Mouse (Mus musculus): ENCODE measurements around the gene Fam160a1. TPM values are rescaled to one million over a fixed set of nuclear protein-coding genes. Genes with fewer than 3 reads are reported as not detected.

Fam160a1 gene
- total RNA-seq, 1 experiment from 2014 or later: not detected

DNA sequence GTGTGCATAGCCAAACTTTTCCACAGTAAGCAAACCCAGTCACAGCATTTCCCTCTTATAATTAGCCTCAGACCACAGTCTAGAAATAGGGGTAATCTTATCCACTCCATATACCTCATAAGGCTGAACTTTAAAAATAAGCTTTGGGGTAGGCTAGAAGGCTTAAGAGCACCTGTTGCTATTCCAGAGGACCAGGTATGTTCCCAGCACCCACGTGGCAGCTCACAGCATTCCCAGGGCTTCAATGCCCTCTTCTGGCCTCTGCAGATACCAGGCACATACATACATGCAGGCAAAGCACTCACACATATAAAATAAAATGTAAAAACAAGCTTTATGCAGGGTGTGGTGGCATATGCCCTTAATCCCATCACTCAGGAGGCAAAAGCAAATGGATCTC lies 16.5 kb upstream of the Fam160a1 start:
- ATAC-seq (replicated peaks in 1 of 2; ENCODE audit: insufficient read depth in 1 of 2, low FRiP score in 2 of 2, low TSS enrichment in 1 of 2, low read depth in 1 of 2, poor library complexity in 2 of 2, severe bottlenecking in 2 of 2): no peak

DNA sequence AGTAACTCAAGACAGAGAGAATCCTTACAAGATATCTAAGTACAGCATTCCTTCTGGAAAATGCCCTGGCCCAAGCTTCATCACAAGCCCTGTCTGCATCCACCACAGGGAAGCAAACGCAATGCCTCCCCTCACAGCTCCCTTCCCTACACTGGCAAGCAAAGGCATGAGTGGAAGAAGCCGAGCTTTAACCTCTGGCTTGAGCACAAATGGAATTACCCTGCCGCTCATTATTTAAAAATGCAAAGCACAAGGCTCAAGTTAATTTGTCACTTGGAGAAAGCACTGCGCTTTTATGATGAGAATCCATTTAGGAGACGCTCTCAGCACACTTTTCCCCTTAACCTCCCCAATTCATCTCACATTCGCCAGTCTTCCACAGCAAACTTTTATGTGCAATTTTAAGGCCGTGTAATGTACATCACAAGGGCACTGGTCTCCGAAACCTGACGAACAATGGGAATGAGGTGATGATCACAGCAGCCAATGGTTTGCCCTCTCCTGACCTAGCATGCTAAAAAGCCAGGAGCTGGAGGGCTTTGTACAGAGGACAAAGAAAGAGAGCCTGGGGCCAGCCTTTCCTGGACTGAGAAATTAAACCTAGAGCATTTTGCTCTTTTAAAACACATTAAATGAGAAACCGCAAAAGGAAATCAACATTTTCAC lies 15.5 kb upstream of the Fam160a1 start:
- ATAC-seq (replicated peaks in 1 of 2; ENCODE audit: insufficient read depth in 1 of 2, low FRiP score in 2 of 2, low TSS enrichment in 1 of 2, low read depth in 1 of 2, poor library complexity in 2 of 2, severe bottlenecking in 2 of 2): no peak

- no peak for ATAC-seq (replicated peaks in 1 of 2; ENCODE audit: insufficient read depth in 1 of 2, low FRiP score in 2 of 2, low TSS enrichment in 1 of 2, low read depth in 1 of 2, poor library complexity in 2 of 2, severe bottlenecking in 2 of 2)
Measured at GRCm38 (mm10) chr3:85831785-85832184, 14.7 kb upstream of the Fam160a1 start.

DNA sequence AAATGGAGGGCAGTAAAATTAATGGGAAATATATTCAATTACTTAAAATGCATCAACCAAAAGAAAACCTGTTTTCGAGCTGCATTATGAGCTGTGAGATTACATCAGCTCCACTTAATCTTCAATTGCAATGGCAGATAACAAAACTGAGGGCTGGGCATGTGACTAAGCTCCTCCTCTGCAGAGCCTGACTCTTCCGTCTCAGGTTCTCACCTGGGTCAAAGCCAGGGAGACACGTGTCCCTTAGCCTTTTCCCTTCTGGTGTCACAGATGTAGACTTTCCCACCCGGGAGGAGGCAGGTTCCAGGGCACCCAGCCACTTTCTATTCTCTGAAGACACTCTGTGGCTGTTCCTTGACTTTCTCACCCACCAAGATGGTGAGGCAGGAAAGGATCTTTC lies 12.0 kb upstream of the Fam160a1 start:
- ATAC-seq (replicated peaks in 1 of 2; ENCODE audit: insufficient read depth in 1 of 2, low FRiP score in 2 of 2, low TSS enrichment in 1 of 2, low read depth in 1 of 2, poor library complexity in 2 of 2, severe bottlenecking in 2 of 2): no peak

DNA sequence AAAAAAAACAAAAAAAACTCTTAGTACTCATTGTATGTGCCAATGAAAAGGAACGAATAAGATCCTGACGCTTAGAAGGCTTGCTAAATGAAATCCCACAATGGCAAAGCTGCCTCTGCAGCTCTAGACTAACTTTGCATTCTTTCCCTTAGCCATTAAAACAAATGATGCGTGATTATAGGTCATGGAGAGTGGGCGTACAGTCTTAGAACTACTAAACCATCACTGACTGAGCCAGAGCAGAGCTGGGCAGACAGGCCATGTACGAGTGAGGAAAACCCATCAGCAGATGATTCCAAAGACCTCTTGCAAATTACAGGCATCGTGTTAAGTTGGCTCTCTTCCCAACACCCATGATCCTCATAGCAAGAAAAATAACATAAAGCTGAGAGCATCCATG lies 10.7 kb upstream of the Fam160a1 start:
- ATAC-seq (replicated peaks in 1 of 2; ENCODE audit: insufficient read depth in 1 of 2, low FRiP score in 2 of 2, low TSS enrichment in 1 of 2, low read depth in 1 of 2, poor library complexity in 2 of 2, severe bottlenecking in 2 of 2): no peak

- ATAC-seq (replicated peaks in 1 of 2; ENCODE audit: insufficient read depth in 1 of 2, low FRiP score in 2 of 2, low TSS enrichment in 1 of 2, low read depth in 1 of 2, poor library complexity in 2 of 2, severe bottlenecking in 2 of 2): no peak
Measured at GRCm38 (mm10) chr3:85827283-85827682, 10.2 kb upstream of the Fam160a1 start.

DNA sequence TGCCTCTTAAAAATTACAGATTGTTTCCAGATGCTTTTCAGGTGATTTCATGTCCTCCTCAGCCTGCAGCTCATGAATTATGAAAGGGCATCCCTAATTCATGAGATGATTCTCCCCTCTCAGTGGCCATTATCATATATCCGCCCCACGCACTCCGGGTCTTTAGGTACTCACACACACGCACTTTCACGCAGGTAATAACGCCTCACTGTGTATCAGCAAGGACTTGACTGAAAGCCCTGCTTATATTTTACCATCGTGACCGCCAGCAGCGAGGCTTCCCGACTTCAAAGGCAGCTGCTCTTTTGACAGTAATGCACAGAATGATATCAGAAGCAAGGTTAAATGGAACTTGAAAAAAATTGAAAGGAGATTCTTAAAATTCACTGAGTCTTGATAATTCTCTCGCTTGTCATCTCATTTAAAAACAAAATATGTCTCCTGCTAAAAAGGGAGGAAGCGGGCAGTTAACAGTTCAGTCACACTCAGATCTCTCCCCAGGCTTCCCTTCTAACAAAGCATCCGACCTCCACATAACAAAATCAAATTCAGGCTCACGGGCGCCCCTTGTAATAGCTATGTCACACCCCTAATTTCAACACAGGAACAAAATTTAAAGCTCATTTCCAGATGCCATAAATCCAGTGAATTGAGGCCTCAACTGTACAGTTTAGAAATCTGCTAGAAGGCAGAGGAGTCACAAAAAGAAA lies 3.9 kb upstream of the Fam160a1 start:
- no peak for ATAC-seq (replicated peaks in 1 of 2; ENCODE audit: insufficient read depth in 1 of 2, low FRiP score in 2 of 2, low TSS enrichment in 1 of 2, low read depth in 1 of 2, poor library complexity in 2 of 2, severe bottlenecking in 2 of 2)

DNA sequence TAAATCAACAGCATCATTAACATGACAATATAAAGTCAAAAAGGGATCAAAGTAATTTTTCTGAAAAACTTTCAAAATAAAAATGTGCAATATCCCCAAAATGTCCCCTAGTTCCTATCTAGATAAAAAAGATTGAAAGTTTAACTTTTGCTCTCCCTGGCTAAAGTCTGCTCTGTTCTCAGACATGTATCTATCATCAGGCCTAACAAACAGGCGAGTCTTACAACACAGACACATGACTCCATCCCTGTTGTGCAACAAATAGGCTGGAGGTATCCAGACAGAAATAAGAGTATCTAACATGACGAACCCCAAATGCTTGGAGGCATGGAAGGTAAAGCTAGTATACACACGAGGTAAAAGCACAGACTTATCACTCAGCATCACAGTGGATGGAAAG lies 2.2 kb upstream of the Fam160a1 start:
- ATAC-seq (replicated peaks in 1 of 2; ENCODE audit: insufficient read depth in 1 of 2, low FRiP score in 2 of 2, low TSS enrichment in 1 of 2, low read depth in 1 of 2, poor library complexity in 2 of 2, severe bottlenecking in 2 of 2): no peak

DNA sequence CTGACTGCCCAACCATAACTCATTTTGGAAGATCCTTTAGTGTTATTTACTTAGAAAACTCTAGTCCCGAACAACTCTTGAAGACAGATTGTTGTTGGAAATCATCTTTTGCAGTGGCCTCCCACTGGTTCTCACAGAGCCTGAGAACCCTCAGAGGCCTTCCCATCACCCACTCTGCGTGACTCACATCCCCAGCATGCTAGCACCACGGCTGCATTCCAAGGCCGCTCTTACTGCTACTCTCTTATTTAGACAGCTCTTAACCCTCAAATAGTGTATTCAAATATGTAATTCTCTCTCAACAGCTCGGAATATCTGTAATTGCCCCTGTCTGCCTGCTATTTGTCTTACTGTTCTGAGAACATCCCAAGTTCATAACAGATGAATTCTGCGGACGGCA lies 2.9 kb downstream of the Fam160a1 start:
- ATAC-seq (replicated peaks in 1 of 2; ENCODE audit: insufficient read depth in 1 of 2, low FRiP score in 2 of 2, low TSS enrichment in 1 of 2, low read depth in 1 of 2, poor library complexity in 2 of 2, severe bottlenecking in 2 of 2): no peak

- no peak for ATAC-seq (replicated peaks in 1 of 2; ENCODE audit: insufficient read depth in 1 of 2, low FRiP score in 2 of 2, low TSS enrichment in 1 of 2, low read depth in 1 of 2, poor library complexity in 2 of 2, severe bottlenecking in 2 of 2)
Measured at GRCm38 (mm10) chr3:85813101-85814014, 3.7 kb downstream of the Fam160a1 start.

- no peak for ATAC-seq (replicated peaks in 1 of 2; ENCODE audit: insufficient read depth in 1 of 2, low FRiP score in 2 of 2, low TSS enrichment in 1 of 2, low read depth in 1 of 2, poor library complexity in 2 of 2, severe bottlenecking in 2 of 2)
Measured at GRCm38 (mm10) chr3:85812010-85812409, 5.1 kb downstream of the Fam160a1 start.

- ATAC-seq (replicated peaks in 1 of 2; ENCODE audit: insufficient read depth in 1 of 2, low FRiP score in 2 of 2, low TSS enrichment in 1 of 2, low read depth in 1 of 2, poor library complexity in 2 of 2, severe bottlenecking in 2 of 2): no peak
Measured at GRCm38 (mm10) chr3:85793166-85793565, 23.9 kb downstream of the Fam160a1 start.

DNA sequence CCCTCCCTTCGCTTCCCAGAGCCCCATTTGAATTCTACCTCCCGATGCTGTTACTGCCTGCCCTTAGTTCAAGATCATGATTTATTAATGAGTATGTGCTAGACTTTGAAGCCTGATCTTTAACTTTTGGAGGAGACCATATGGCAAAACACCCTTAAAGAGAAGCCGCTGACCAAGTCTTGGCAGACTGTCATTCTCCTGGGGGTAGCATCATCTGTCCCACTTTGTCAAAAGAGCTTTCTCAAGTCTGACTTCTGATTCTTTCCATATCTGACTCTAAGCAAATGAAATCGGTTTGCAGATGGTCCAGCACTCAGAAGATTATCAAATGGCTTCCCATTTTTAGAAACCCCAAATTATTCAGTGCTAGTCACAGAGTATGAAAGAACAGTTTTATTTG lies 27.3 kb downstream of the Fam160a1 start:
- ATAC-seq (replicated peaks in 1 of 2; ENCODE audit: insufficient read depth in 1 of 2, low FRiP score in 2 of 2, low TSS enrichment in 1 of 2, low read depth in 1 of 2, poor library complexity in 2 of 2, severe bottlenecking in 2 of 2): no peak

- ATAC-seq (replicated peaks in 1 of 2; ENCODE audit: insufficient read depth in 1 of 2, low FRiP score in 2 of 2, low TSS enrichment in 1 of 2, low read depth in 1 of 2, poor library complexity in 2 of 2, severe bottlenecking in 2 of 2): no peak
Measured at GRCm38 (mm10) chr3:85786501-85786900, 30.6 kb downstream of the Fam160a1 start.

GRCm38 (mm10) chr3:85780906-85781305 lies 36.2 kb downstream of the Fam160a1 start:
- ATAC-seq (replicated peaks in 1 of 2; ENCODE audit: insufficient read depth in 1 of 2, low FRiP score in 2 of 2, low TSS enrichment in 1 of 2, low read depth in 1 of 2, poor library complexity in 2 of 2, severe bottlenecking in 2 of 2): no peak

DNA sequence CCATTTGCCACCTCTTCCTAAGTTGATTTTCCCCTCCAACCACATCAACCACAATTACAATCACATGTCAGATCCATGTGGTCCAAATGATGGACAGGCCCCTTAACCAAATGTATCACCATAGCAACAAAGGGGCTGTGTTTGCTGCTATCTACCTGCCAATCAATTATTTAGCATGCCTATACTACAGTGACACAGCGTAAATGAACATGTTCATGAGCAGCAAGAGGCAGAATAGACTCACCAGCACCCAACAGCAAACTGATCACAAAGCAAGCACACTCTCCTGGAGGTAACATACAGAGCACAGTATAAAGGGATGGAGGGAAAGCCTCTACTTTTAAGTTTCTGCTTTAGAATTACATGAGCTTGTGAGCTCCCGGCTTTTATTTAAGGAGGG lies 36.8 kb downstream of the Fam160a1 start:
- no peak for ATAC-seq (replicated peaks in 1 of 2; ENCODE audit: insufficient read depth in 1 of 2, low FRiP score in 2 of 2, low TSS enrichment in 1 of 2, low read depth in 1 of 2, poor library complexity in 2 of 2, severe bottlenecking in 2 of 2)

GRCm38 (mm10) chr3:85777841-85778240 lies 39.2 kb downstream of the Fam160a1 start:
- no peak for ATAC-seq (replicated peaks in 1 of 2; ENCODE audit: insufficient read depth in 1 of 2, low FRiP score in 2 of 2, low TSS enrichment in 1 of 2, low read depth in 1 of 2, poor library complexity in 2 of 2, severe bottlenecking in 2 of 2)

DNA sequence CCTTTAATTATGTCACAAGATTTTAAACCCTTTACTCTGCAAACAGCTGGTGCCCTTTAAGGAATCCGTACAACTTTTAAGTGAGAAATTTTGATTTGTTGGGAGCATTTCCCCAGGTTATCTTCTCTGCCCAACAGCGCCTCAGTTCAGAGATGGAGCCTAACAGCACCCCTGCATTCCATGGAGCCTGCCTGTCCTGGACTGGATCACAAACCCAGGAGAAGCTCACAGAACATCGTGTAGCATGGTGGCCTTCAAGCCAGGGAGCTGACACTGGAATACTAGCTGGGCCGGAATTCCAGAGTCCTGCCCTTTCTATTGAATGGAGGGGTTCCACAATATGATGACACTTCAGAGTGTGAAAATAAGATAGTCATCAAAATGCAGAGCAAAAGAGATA lies 39.7 kb downstream of the Fam160a1 start:
- ATAC-seq (replicated peaks in 1 of 2; ENCODE audit: insufficient read depth in 1 of 2, low FRiP score in 2 of 2, low TSS enrichment in 1 of 2, low read depth in 1 of 2, poor library complexity in 2 of 2, severe bottlenecking in 2 of 2): no peak
